Mouse (Mus musculus): ENCODE measurements at regions not wholly inside any gene's neighbourhood (a gene's known extent, or its start where the extent isn't known, plus 50 kb on each side); places are given as distances from the start of the nearest gene placed in this dataset.

GRCm38 (mm10) chr14:114567673-114568309 is 524.2 kb upstream of the Gpc5 start:
- TF ChIP-seq POLR2A (IDR thresholded peaks at IDR 0.05; ENCODE audit: low read depth, low read length): no peak
- no peak for TF ChIP-seq CTCF (IDR thresholded peaks at IDR 0.05; ENCODE audit: borderline replicate concordance, insufficient read depth, low read length)
